Mouse (Mus musculus): Measurements from ENCODE around the gene Ccdc194.

- TF ChIP-seq CTCF (IDR thresholded peaks at IDR 0.05; ENCODE audit: control insufficient read depth, insufficient read depth, low read length), result no peak
- no peak for TF ChIP-seq POLR2A (IDR thresholded peaks at IDR 0.05; ENCODE audit: borderline replicate concordance, control insufficient read depth, low read depth, low read length)
Measured at GRCm38 (mm10) chr8:71513018-71513754, 12.3 kb downstream of the Ccdc194 start.

Data from bone marrow, adult 2 months (tissue).